Mouse (Mus musculus) gastrocnemius, postnatal 4 days (tissue): ENCODE results near the gene Prdm2. TPM values are rescaled to one million over a fixed set of nuclear protein-coding genes. Genes with fewer than 3 reads are reported as not detected.

Source experiments
- DNase-seq, 2 experiments: peaks; one replicate each; pipeline ENCODE4 v3.0.0; 2021 to 2022; ENCODE audit warnings: low spot score in 2 of 2, mixed read lengths in 2 of 2
- long read RNA-seq, 2 experiments: library from polyadenylated mRNA; stranded (forward); transcript quantifications; one replicate each; pipeline ENCODE4 v2.0.0; 2021
- total RNA-seq, 2 experiments: library from RNA; stranded (reverse); gene quantifications; 2 replicates each; pipeline ENCODE4 v1.2.3; 2021

The Prdm2 gene
- total RNA-seq, result 10 to 100 TPM; 27.8 to 30.2 TPM
- long read RNA-seq, experiment 1, partial matches to known transcripts, result 2 of 4 reads
- long read RNA-seq, experiment 1, other reads (novel, unspliced or antisense), result 2 of 4 reads
- long read RNA-seq, experiment 2, partial matches to known transcripts, result 4 of 6 reads
- long read RNA-seq, experiment 2, other reads (novel, unspliced or antisense), result 2 of 6 reads

DNA sequence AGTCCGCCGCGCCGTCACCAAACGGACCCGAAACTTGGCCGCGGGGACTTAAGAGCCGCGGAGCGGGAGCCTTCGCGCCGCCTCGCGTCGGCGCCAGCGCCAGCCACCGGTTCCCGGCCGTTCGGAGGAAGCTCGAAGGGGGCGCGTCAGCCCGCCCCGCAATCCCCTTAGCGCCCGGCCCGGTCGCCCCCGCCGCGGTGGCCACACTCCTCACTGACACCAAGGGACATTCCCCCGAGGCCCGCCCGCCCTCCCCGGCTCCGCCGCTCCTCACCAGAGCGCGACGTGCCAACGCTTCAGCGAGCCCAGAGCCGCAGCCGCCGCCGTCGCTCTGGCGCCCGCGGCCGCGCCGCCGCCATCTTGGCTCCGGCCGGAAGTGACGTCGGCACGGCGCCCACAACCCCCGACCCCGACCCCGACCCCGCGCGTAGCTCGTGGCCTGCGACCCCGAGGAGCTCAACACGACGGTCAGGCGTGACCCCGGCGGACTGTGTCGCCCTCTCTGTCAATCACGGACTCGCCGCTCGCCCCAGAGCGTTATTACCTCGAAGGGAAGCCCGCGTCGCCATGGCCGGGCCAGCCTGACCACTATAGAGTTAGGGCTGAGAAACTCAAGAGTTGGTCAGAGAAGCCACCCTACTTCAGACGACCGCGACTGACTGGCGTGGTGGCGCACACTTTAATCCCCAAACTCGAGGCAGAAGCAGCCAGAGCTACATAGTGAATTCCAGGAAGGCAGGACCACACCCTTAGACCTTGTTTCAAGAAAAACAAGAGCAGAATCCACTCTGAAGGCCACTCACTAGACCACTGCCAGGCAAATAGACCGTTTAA lies at the start of gene Prdm2:
Gene Prdm2, minus strand, starts transcription at position 655 of the 834 bp plus-strand sequence.
- peak; percentile 51 to 63 for DNase-seq

DNA sequence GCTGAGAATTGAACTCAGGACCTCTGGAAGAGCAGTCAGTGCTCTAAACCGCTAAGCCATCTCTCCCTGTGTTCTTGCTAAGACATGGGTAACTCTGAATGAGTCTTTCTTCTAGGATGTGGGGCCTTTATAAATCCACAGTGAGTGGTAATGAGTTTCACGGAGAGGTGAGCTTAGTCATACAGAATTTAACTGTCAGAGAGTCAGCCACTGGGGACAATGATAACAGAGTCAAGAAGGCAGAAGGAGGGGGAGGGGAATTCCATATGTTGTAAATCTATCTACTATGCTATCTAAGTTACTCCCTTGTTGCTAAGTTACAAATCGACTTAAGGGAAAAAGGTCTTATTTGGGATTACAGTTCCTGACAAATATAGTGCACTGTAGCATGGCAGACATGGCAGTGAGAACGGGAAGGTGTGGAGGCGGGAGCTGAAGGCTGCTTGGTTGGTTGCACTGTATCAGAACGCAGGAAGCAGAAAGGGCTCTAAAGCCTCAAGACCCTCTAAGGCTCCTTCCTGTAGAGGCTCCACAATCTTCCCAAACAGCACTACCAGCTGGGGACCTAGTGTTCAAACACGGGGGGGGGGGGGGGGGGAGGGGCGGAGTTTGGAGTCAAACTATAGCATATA lies 47.0 kb upstream of the Prdm2 start:
- DNase-seq, result no peak

DNA sequence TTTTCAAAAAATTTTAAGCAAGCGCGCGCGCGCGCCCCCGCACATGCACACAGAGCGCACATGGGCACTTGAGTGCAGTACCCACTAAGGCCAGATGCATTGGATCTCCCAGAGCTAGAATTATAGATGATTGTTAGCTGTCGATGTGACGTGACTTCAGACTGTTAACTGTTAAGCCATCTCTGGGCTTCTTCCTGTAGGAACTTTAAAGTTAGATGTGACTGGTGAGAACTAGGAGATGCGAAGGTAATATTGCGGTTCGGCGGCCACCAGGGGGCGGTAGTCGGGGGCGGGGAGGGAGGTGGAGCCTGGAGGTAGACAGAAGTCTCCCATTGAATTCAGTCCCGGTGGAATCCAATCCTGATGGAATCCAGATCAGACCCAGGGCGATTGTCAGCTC lies 45.7 kb upstream of the Prdm2 start:
- peak; percentile 64 to 73 for DNase-seq

DNA sequence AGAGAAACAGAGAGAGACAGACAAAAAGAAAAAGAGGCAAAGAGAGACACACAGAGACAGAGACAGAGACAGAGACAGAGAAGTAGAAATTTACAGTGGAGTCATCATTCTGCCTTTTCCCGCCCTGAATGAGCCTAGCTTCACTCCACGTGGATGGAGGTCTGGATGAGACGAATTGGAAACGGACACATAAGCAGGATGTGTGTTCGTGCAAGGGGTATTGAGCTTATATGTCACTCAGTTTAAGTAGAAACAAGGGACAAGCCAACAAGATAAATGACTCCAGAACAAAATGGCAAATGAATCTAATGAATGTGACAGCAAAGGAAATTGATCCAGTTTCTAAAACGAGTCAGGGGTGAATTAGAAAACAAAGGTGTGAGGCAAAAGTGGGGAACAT lies 45.2 kb upstream of the Prdm2 start:
- no peak for DNase-seq

DNA sequence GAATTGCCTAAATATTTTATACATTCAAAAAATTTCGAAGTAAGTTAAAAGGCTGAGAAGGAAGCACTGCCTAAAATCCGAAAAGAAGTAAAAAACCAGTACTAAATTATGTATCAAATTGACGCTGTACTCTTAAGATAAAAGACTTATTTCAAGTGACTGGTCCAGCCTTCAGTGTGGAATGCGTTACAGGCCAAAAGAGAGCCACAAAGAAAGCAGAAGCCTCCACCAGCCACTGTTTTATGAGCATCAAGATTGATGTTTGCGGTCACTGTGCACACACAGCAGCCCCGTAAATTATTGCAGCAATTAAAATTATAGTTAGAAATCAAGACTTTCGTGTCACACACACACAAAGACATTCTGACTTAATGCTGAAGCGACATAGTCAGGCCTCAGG lies 42.7 kb upstream of the Prdm2 start:
- DNase-seq, result no peak

DNA sequence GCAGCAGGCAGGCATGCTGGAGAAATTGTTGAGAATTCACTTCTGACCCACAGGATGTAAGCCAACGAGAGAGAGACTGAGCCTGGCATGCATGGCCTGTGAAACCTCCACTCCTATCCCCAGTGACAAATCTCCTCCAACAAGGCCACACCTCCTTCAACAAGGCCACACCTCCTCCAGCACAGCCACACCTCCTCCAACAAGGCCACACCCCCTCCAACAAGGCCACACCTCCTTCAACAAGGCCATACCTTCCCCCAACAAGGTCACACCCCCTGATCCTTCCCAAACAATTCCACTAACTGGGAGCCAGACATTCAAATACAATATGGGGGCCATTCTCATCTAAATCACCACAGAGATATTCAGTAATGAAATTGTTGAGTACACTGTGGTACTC lies 40.6 kb upstream of the Prdm2 start:
- DNase-seq, result no peak

DNA sequence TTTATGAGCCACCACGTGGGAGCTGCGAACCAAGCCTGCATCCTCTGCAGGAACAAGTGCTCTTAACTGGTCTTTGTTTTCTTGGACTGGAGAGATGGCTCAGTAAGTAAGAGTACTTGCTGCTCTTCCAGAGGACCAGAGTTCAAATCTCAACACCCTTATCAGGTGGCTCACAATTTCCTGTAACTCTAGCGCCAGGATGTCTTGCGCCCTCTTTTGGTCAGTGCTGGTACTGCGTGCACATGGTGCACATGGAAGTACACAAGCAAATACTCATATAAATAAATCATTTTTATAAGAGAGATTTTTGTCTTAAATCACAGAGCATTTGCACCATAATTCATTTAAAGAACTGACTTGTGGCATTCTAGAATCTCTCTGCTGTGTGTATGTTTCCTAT lies 35.3 kb upstream of the Prdm2 start:
- DNase-seq, result no peak

DNA sequence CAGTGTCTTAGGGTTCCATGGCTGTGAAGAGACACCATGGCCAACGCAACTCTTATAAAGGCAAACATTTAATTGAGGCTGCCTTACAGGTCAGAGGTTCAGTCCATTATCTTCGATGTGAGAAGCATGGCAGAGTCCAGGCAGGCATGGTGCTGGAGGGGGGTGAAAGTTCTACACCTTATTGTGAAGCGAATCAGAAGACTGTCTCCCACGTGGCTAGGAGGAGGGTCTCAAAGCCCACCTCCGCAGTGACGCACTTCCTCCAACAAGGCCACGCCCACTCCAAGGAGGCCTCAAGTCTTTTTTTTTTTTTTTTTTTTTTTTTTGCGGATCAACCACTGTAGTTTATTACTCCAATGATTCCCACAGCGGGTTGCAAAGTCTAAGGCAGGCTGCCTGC lies 28.5 kb upstream of the Prdm2 start:
- no peak for DNase-seq

DNA sequence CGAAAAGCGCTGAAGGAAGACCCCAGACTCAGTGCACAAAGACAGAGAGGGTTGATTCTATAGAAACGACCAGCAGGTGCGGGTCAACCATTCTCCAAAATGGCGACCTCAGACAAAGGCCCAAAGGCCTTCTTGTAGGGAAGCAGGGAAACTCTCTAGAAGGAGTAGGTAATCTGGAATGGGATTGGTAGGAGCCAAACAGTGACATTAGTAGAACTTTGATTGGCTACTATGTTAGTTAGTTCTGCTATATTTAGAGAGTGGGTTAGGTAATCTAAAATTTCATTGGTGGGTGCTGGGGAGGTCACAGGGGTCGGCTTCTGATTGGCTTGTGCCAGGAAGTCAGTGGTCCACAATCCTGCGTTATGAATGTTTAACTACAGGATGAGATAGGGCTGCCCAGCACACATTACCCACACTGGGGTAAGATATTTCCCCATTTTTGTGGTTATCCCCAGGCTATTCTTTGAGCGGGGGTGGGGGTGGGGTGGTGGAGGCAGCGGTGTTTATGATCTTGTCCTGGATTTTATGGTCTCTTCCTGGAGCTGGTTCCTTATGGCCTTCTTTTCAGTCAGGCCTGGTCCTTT lies 26.9 kb upstream of the Prdm2 start:
- no peak for DNase-seq

DNA sequence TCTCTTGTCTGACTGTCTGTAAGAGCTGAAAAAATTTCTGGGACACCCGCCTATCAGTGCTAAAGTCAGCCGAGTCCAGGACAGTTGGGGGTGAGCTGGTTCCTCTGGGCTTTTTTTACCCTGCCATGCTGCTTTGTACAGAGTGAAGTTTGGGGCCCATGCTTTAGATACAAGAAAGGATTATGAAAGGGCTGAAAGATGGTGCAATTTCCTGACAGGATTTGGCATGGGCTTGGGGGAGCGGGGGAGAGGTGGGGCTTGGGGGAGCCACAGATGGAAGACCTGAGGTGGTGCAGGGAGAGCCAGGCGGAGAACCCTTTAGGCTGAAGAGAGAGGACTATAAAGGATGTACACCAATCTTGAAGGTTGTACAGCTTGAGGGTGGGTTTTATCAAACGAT lies 26.3 kb upstream of the Prdm2 start:
- no peak for DNase-seq

DNA sequence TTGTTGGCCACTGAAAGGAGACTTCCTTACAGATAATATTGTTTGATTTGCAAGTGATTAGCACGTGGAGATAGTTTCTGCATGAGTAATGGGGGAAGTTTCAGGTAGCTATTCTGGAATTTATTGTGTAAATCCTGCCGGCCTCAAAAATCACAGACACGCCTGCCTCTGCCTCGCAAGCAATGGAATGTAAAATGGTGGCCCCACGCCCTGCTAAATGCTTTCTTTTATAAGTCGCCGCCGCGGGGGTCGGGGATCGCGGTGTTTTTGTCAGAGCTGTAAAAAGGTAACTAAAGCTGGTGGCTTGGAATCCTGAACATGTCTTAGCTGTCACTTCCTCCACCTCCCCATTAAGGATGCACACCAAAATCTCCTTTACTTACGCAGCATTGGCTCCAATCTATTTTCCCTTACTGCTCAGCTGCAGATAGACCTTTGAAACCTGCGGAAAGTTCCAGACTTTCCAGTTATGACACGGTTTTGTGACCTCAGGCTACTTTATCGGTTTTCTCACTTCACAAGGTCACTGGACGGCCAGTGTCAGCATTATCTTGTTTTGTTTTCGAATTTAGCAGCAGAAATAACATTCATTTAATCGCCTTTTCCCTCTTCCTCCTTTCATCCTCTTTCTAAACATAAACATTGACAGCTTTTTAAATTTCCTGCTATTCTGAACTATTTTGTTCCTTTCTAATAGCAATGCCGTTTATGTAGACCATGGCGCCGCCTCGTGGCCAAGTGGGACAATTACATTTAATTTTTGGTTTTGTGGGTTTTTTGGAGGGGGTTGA lies 25.6 kb upstream of the Prdm2 start:
- peak; percentile 37 to 38 for DNase-seq

DNA sequence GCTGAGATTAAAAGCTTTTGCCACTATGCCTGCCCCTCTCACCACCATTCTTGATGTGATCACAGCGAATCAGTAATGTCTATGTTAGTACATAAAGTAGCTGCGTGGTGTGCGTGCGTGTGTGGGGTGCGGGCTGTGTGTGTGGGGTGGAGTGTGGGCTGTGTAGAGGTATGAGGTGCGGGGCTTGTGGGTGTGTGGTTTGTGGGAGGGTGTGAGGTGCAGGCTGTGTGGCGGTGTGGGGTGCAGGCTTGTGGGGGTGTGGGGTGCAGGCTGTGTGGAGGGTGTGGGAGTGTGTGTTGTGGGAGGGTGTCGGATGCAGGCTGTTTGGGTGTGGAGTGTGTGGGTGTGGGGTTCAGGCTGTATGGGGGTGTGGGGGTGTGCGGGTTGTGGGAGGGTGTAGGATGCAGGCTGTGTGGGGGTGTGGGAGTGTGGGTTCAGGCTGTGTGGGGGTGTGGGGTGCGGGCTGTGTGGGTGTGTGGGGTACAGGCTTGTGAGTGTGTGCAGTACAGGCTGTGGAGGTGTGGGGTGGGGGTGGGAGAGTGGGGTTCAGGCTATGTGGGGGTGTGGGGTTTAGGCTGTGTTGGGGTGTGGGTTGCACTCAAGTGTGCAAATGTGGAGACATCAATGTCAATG lies 19.1 kb upstream of the Prdm2 start:
- DNase-seq, result no peak

DNA sequence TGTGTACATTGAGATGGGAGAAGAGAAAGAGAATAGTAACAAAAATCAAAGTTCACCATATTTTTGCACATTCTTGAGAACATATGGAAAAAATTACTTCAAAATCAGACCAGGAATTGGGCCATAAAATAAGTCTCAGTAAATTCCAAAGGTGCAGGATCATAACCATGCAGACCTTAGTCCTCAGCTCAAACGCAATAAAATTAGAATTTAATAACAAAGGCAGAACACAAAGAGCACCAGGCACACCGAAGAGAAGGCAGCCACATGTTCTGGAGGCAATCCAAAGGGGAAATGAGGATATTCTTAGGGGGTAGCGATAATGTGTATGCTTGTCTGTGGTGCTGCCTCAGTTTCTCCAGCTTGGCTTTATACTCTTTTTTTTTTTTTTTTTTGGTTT lies 18.3 kb upstream of the Prdm2 start:
- no peak for DNase-seq

DNA sequence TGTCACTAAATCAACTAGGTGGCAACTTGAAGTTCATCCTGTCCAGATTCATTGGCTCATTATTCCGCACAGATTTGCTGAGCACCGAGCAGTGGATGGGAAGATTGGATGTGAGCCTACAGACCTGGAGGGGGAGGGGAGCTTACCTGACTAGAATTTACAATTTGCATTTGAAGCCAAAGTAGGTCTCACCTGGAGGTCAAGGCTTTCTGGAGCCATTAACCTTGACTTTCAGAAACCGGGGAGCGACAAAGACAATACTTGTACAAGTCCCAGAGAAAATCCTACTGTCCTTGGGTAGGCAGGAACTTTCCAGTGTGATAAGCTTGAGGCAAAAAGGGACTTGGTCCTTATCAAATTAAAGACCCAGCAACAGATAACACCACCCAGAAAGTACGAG lies 15.2 kb upstream of the Prdm2 start:
- DNase-seq, result no peak

DNA sequence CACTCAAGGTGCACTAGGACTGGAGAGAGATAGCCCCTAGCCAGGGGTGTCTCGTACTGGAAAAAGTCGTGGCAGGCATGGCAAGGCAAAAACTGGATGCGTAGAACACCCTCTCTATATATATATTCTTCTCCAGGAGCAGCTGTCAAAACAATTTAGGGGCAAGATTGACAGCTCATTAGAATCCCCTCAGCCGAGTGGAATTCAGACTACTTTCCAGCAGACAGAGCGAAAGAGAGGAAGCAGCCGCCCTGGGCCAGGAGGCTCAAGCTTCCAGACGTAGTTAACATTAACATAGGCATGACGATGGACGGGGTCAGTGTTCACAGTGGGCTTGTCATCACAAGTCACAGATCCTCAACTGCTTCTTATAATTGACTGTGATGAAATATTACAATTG lies 13.1 kb upstream of the Prdm2 start:
- no peak for DNase-seq

DNA sequence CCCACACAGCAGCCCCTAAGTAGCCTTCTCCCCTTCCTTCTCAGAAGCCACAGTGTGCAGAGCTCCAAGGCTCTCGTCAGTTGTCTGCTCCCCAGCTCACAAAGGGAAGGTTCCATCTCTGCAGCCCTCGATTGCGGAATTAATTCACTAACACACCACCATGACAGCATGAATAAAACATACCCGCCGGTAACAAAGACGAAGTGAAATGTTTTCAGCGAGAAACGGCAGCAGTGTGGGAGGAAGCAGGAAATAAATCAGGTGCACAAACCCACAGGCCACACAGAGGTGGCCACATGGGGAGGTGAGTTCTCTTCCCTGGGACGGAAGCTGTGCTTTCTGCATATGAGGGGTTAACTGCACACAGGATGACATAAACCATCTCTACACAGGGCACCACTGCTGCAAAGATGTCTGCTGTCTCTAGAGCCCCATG lies 6.5 kb upstream of the Prdm2 start:
- DNase-seq, result no peak

DNA sequence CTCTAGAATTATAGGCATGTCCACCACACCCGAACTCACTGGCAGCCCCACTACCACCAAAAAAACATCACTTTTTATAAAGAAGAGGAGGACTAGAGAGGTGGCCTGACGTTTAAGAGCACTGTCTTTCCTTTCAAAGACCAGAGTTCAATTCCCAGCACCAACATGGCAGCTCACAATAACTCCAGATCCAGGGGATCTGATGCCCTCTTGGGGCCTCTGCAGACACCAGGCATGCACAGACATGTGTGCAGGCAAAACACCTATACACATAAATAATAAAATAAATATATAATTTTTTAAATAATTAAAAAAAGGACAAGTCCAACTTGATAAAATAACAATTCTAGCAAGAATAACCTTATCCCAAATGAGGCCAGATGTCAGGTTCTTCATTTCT lies 6.1 kb upstream of the Prdm2 start:
- DNase-seq, result no peak

DNA sequence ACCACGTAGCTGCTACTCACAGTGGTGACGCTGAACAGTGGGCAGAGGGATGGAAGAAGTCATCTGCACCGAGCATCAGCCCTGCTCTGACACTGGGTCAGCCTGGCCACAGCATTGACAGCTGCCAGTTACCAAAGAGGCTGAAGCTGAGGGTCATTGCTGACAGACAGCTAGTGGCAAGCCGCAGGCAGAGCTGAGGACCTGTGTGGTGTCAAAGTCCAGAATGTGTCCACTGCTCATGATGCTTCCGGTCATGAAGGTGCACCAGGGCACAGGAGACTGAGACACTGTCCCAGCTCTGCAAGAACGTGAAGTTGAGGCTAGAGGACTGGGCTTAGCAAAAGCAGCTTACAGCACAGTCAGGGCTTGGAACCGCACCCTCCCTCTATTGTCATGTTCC lies 4.4 kb upstream of the Prdm2 start:
- DNase-seq, result no peak

DNA sequence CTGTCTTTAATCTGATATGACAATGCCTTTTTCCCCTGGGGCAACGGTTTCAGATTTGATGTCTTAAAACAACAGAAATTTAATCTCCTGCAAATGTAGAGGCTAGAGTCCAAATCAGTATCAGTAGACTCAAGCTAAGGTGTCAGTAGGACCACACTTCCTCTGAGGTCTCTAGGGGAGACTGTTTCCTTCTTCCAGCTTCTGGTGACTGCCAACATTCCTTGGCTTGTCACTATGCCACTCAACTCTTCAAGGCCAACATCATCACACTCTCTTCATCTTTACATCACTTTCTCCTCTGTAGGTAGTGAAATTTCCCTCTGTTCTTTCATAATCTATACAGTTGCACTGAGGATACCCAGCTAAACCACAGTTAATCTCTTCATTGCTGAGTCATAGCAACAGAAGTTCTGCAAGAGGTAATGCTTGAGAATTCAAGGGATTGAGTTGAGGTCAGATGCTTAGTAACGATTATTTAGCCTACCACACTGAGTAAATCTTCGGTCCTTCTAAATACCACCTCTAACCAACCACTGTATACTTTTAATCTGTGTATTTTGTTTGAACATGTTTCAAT lies 1.5 kb upstream of the Prdm2 start:
- no peak for DNase-seq

DNA sequence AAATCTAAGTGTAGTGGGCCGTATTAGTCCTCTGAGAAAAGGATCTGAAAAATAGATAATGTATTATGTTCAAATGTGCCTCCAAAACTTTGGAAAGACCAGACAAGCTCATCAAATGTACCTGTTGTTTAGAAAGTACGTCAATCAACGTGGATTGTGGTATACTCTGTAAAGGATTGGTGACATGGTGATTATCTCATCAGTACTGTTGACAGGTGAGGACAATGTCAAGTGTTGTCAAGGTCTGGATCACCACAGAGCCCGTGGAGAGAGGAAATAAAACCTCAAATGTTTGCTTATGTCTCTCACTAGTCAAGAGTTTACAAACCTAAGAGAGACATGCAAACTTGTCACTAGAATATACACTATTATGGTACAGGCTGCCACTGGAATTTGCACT lies 776 bp upstream of the Prdm2 start:
- DNase-seq, result no peak

DNA sequence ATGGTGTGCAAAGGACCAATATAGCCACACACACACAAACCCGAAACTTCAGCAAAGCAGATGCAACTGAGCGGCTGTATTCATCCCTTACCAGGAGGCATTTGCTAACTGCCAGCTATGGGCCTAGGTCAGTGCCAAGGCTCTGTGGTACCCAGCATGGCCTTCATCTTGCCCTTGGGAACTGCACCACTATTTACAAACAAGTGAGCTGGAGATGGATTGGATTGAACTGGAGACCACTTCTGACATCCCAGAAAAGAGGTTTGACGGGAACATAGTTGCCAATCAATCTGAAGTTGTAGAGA lies 332 bp upstream of the Prdm2 start:
- no peak for DNase-seq
